Mouse (Mus musculus) layer of hippocampus, postnatal 25 days (tissue): Measurements from ENCODE around the gene Nectin4. TPM values are rescaled to one million over a fixed set of nuclear protein-coding genes. Genes with fewer than 3 reads are reported as not detected.
"Not testable (repeated sequence)": the region's sequence is repeated elsewhere in the genome, so short reads cannot be mapped to it uniquely, and the experiment has no call there.

ENCODE experiments used
- DNase-seq, 2 experiments: peaks; one replicate each; pipeline ENCODE4 v3.0.0; 2022; ENCODE audit warnings: mixed read lengths in 2 of 2, low spot score in 1 of 2; ENCODE audit errors: extremely low spot score in 1 of 2
- total RNA-seq, 2 experiments: library from RNA; stranded (reverse); gene quantifications; 2 replicates each; pipeline ENCODE4 v1.2.3; 2021

Gene Nectin4
- 1 to 10 TPM; 3.6 to 3.7 TPM for total RNA-seq

GRCm38 (mm10) chr1:171369845-171370556, at the start of gene Nectin4:
TSS of gene Nectin4 (plus strand) at chr1:171370099.
- DNase-seq = no peak

GRCm38 (mm10) chr1:171320151-171320550, 49.7 kb upstream of the Nectin4 start:
- DNase-seq = no peak

GRCm38 (mm10) chr1:171321415-171321814, 48.5 kb upstream of the Nectin4 start:
- DNase-seq = no peak

- DNase-seq = no peak
These were observed 47.9 kb upstream of the Nectin4 start for GRCm38 (mm10) chr1:171322012-171322411.

- DNase-seq = no peak
These were observed 44.3 kb upstream of the Nectin4 start for GRCm38 (mm10) chr1:171325571-171325970.

GRCm38 (mm10) chr1:171326588-171326987, 43.3 kb upstream of the Nectin4 start:
- not testable (repeated sequence) for DNase-seq

- no peak for DNase-seq
These were observed 41.7 kb upstream of the Nectin4 start for GRCm38 (mm10) chr1:171328244-171328643.

- peak; percentile 77 to 90 for DNase-seq
These were observed 41.0 kb upstream of the Nectin4 start, which contains the start of gene Dedd for GRCm38 (mm10) chr1:171328839-171329432. TSS of gene Dedd (plus strand) at chr1:171329145.

GRCm38 (mm10) chr1:171329433-171330215, 40.3 kb upstream of the Nectin4 start:
- DNase-seq = peak; percentile 56 to 63

- no peak for DNase-seq
These were observed 39.7 kb upstream of the Nectin4 start for GRCm38 (mm10) chr1:171330216-171330560.

- DNase-seq = no peak
These were observed 27.4 kb upstream of the Nectin4 start for GRCm38 (mm10) chr1:171342262-171343207.

- no peak for DNase-seq
These were observed 25.8 kb upstream of the Nectin4 start for GRCm38 (mm10) chr1:171343922-171344677.

- DNase-seq = no peak
These were observed 25.2 kb upstream of the Nectin4 start for GRCm38 (mm10) chr1:171344715-171345114.

- peak; percentile 81 to 86 for DNase-seq
These were observed 24.4 kb upstream of the Nectin4 start, which contains the start of the genes Nit1 and Pfdn2 for GRCm38 (mm10) chr1:171345225-171346094. TSS of gene Nit1 (minus strand) at chr1:171345646. TSS of gene Pfdn2 (plus strand) at chr1:171345670.

GRCm38 (mm10) chr1:171346095-171346450, 23.8 kb upstream of the Nectin4 start:
- no peak for DNase-seq

- DNase-seq = no peak
These were observed 21.2 kb upstream of the Nectin4 start for GRCm38 (mm10) chr1:171348665-171349064.

- no peak for DNase-seq
These were observed 20.7 kb upstream of the Nectin4 start for GRCm38 (mm10) chr1:171349210-171349609.

- no peak for DNase-seq
These were observed 14.0 kb upstream of the Nectin4 start for GRCm38 (mm10) chr1:171355812-171356340.
